Mouse (Mus musculus) CH12.LX (cell line): ENCODE results near the gene Kdm2b. TPM values are rescaled to one million over a fixed set of nuclear protein-coding genes. Genes with fewer than 3 reads are reported as not detected.

Source experiments
- DNase-seq: peaks from one replicate; pipeline ENCODE4 v3.0.0-alpha.2; 2013; ENCODE audit errors: extremely low read depth
- H3K27ac ChIP-seq: 2 replicates; pipeline ENCODE4 v1.5.1; 2012; ENCODE audit warnings: low read depth, mild to moderate bottlenecking, control low read depth, moderate library complexity; ENCODE audit not compliant: insufficient read depth
- H3K27me3 ChIP-seq: replicated peaks from 2 replicates; pipeline ENCODE3; 2012; ENCODE audit warnings: inconsistent platforms
- H3K36me3 ChIP-seq, 2 experiments: replicated peaks in 1 of 2; 2 replicates each; pipeline versions ENCODE3 to v1.6.1; 2012; ENCODE audit warnings: inconsistent platforms in 1 of 2, low read length in 1 of 2, mild to moderate bottlenecking in 1 of 2, mixed read lengths in 1 of 2, moderate library complexity in 1 of 2; ENCODE audit not compliant: control insufficient read depth in 1 of 2, insufficient read depth in 1 of 2
- H3K4me1 ChIP-seq, 2 experiments: 2 replicates each; pipeline ENCODE4 v1.6.1; 2012; ENCODE audit warnings: inconsistent platforms in 1 of 2, moderate library complexity in 1 of 2; ENCODE audit not compliant: insufficient read depth in 2 of 2, control insufficient read depth in 1 of 2
- H3K4me2 ChIP-seq: 2 replicates; pipeline ENCODE4 v1.6.1; 2012; ENCODE audit warnings: low read depth, mild to moderate bottlenecking, control low read depth; ENCODE audit not compliant: poor library complexity, insufficient read depth, severe bottlenecking
- H3K4me3 ChIP-seq, 3 experiments: fragments of 150-350 bp in 1 of 3; sonication (generic) in 1 of 3; replicated peaks in 1 of 3; 2 replicates each; pipeline versions ENCODE3 to v1.5.1; 2011 to 2012; ENCODE audit warnings: low read depth in 2 of 3, low read length in 2 of 3, mild to moderate bottlenecking in 2 of 3, moderate library complexity in 2 of 3, control low read depth in 1 of 3, improper control_type of control experiment in 1 of 3, inconsistent platforms in 1 of 3, mixed read lengths in 1 of 3; ENCODE audit not compliant: poor library complexity in 1 of 3
- H3K79me2 ChIP-seq: replicated peaks from 2 replicates; pipeline ENCODE4 v1.6.1; 2012; ENCODE audit warnings: mild to moderate bottlenecking, moderate library complexity; ENCODE audit not compliant: control insufficient read depth, poor library complexity, insufficient read depth, severe bottlenecking; ENCODE audit errors: extremely low read depth
- H3K9ac ChIP-seq: 2 replicates; pipeline ENCODE4 v1.6.1; 2012; ENCODE audit warnings: low read depth, mild to moderate bottlenecking, control low read depth, moderate library complexity; ENCODE audit not compliant: insufficient read depth
- H3K9me3 ChIP-seq: replicated peaks from 2 replicates; pipeline ENCODE3; 2012; ENCODE audit warnings: low read length, inconsistent platforms, mixed read lengths
- BHLHE40 ChIP-seq: IDR thresholded peaks from 2 replicates; pipeline ENCODE4 v1.6.1; 2011; ENCODE audit warnings: mild to moderate bottlenecking, low read depth, low read length, improper control_type of control experiment
- CHD1 ChIP-seq: IDR thresholded peaks from 2 replicates; pipeline ENCODE4 v1.6.1; 2012; ENCODE audit warnings: low read depth, low read length, improper control_type of control experiment, inconsistent platforms
- CHD2 ChIP-seq: IDR thresholded peaks from 2 replicates; pipeline ENCODE4 v1.6.1; 2011; ENCODE audit warnings: low read length, improper control_type of control experiment
- CTCF ChIP-seq, 2 experiments: IDR thresholded peaks in 1 of 2; conservative IDR thresholded peaks in 1 of 2; 2 replicates each; pipeline ENCODE4 v1.5.1; 2011 to 2012; ENCODE audit warnings: low read depth in 2 of 2, low read length in 2 of 2, improper control_type of control experiment in 1 of 2, inconsistent platforms in 1 of 2, mild to moderate bottlenecking in 1 of 2, moderate library complexity in 1 of 2
- E2F4 ChIP-seq: IDR thresholded peaks from 2 replicates; pipeline ENCODE4 v1.6.1; 2011; ENCODE audit warnings: low read depth, low read length, improper control_type of control experiment; ENCODE audit not compliant: insufficient replicate concordance
- ELF1 ChIP-seq: IDR thresholded peaks from 2 replicates; pipeline ENCODE4 v1.6.1; 2014; ENCODE audit warnings: low read depth, mild to moderate bottlenecking, inconsistent platforms, low read length, improper control_type of control experiment
- EP300 ChIP-seq: IDR thresholded peaks from 2 replicates; pipeline ENCODE4 v1.6.1; 2011; ENCODE audit warnings: low read length, improper control_type of control experiment
- ETS1 ChIP-seq: conservative IDR thresholded peaks from 2 replicates; pipeline ENCODE4 v1.6.1; 2012; ENCODE audit warnings: low read depth, mild to moderate bottlenecking, inconsistent platforms, low read length, improper control_type of control experiment, moderate library complexity
- GABPA ChIP-seq: IDR thresholded peaks from 2 replicates; pipeline ENCODE4 v1.6.1; 2012; ENCODE audit warnings: low read depth, low read length, improper control_type of control experiment, inconsistent platforms; ENCODE audit not compliant: insufficient replicate concordance
- HCFC1 ChIP-seq: IDR thresholded peaks from 2 replicates; pipeline ENCODE4 v1.6.1; 2012; ENCODE audit warnings: low read depth, mild to moderate bottlenecking, inconsistent platforms, low read length, improper control_type of control experiment
- IRF4 ChIP-seq: IDR thresholded peaks from 2 replicates; pipeline ENCODE4 v1.6.1; 2014; ENCODE audit warnings: low read depth, mild to moderate bottlenecking, inconsistent platforms, low read length, improper control_type of control experiment
- JUN ChIP-seq: IDR thresholded peaks from 2 replicates; pipeline ENCODE4 v1.6.1; 2011; ENCODE audit warnings: low read depth, mild to moderate bottlenecking, low read length, improper control_type of control experiment, moderate library complexity; ENCODE audit not compliant: insufficient read depth
- JUND ChIP-seq: conservative IDR thresholded peaks from 2 replicates; pipeline ENCODE4 v1.6.1; 2011; ENCODE audit warnings: low read depth, low read length, improper control_type of control experiment
- KAT2A ChIP-seq: IDR thresholded peaks from 2 replicates; pipeline ENCODE4 v1.6.1; 2012; ENCODE audit warnings: low read length, improper control_type of control experiment, inconsistent platforms; ENCODE audit not compliant: insufficient replicate concordance
- MAFK ChIP-seq: IDR thresholded peaks from 2 replicates; pipeline ENCODE4 v1.6.1; 2011; ENCODE audit warnings: low read length, improper control_type of control experiment; ENCODE audit not compliant: insufficient replicate concordance
- MAX ChIP-seq: IDR thresholded peaks from 2 replicates; pipeline ENCODE4 v1.6.1; 2011; ENCODE audit warnings: low read length, improper control_type of control experiment
- MAZ ChIP-seq: IDR thresholded peaks from 2 replicates; pipeline ENCODE4 v1.6.1; 2012; ENCODE audit warnings: low read depth, mild to moderate bottlenecking, inconsistent platforms, low read length, improper control_type of control experiment, moderate library complexity
- MEF2A ChIP-seq: IDR thresholded peaks from 2 replicates; pipeline ENCODE4 v1.6.1; 2014; ENCODE audit warnings: low read depth, mild to moderate bottlenecking, inconsistent platforms, low read length, improper control_type of control experiment, borderline replicate concordance
- MXI1 ChIP-seq: IDR thresholded peaks from 2 replicates; pipeline ENCODE4 v1.6.1; 2011; ENCODE audit warnings: mild to moderate bottlenecking, low read depth, low read length, improper control_type of control experiment
- MYC ChIP-seq: IDR thresholded peaks from 2 replicates; pipeline ENCODE4 v1.6.1; 2011; ENCODE audit warnings: low read depth, mild to moderate bottlenecking, improper control_type of control experiment, low read length
- NELFE ChIP-seq: IDR thresholded peaks from 2 replicates; pipeline ENCODE4 v1.6.1; 2011; ENCODE audit warnings: low read depth, low read length, improper control_type of control experiment
- NRF1 ChIP-seq: IDR thresholded peaks from 2 replicates; pipeline ENCODE4 v1.6.1; 2014; ENCODE audit warnings: low read depth, mild to moderate bottlenecking, inconsistent platforms, low read length, improper control_type of control experiment, moderate library complexity
- PAX5 ChIP-seq: IDR thresholded peaks from 2 replicates; pipeline ENCODE4 v1.6.1; 2012; ENCODE audit warnings: low read length, inconsistent platforms, mixed read lengths
- POLR2A ChIP-seq: IDR thresholded peaks from 2 replicates; pipeline ENCODE4 v1.6.1; 2011; ENCODE audit warnings: low read depth, mild to moderate bottlenecking, improper control_type of control experiment, low read length
- RAD21 ChIP-seq: IDR thresholded peaks from 2 replicates; pipeline ENCODE4 v1.6.1; 2011; ENCODE audit warnings: low read depth, mild to moderate bottlenecking, low read length, improper control_type of control experiment, moderate library complexity
- RCOR1 ChIP-seq: conservative IDR thresholded peaks from 2 replicates; pipeline ENCODE4 v1.6.1; 2012; ENCODE audit warnings: low read depth, mild to moderate bottlenecking, inconsistent platforms, low read length, improper control_type of control experiment
- SIN3A ChIP-seq: IDR thresholded peaks from 2 replicates; pipeline ENCODE4 v1.6.1; 2012; ENCODE audit warnings: low read length, improper control_type of control experiment, inconsistent platforms
- SMC3 ChIP-seq: IDR thresholded peaks from 2 replicates; pipeline ENCODE4 v1.6.1; 2011; ENCODE audit warnings: low read depth, low read length, improper control_type of control experiment
- TBP ChIP-seq: conservative IDR thresholded peaks from 2 replicates; pipeline ENCODE4 v1.6.1; 2011; ENCODE audit warnings: low read depth, low read length, improper control_type of control experiment
- TCF12 ChIP-seq: IDR thresholded peaks from 2 replicates; pipeline ENCODE4 v1.6.1; 2014; ENCODE audit warnings: low read depth, mild to moderate bottlenecking, inconsistent platforms, low read length, improper control_type of control experiment
- UBTF ChIP-seq: IDR thresholded peaks from 2 replicates; pipeline ENCODE4 v1.6.1; 2012; ENCODE audit warnings: low read depth, mild to moderate bottlenecking, inconsistent platforms, low read length, improper control_type of control experiment, moderate library complexity
- USF1 ChIP-seq: IDR thresholded peaks from 2 replicates; pipeline ENCODE4 v1.6.1; 2014; ENCODE audit warnings: low read depth, mild to moderate bottlenecking, inconsistent platforms, low read length, improper control_type of control experiment
- USF2 ChIP-seq: conservative IDR thresholded peaks from 2 replicates; pipeline ENCODE4 v1.6.1; 2011; ENCODE audit warnings: low read depth, low read length, improper control_type of control experiment
- ZC3H11A ChIP-seq: IDR thresholded peaks from 2 replicates; pipeline ENCODE4 v1.6.1; 2012; ENCODE audit warnings: low read depth, mild to moderate bottlenecking, inconsistent platforms, low read length, improper control_type of control experiment
- ZKSCAN1 ChIP-seq: IDR thresholded peaks from 2 replicates; pipeline ENCODE4 v1.6.1; 2012; ENCODE audit warnings: low read depth, inconsistent platforms, low read length, improper control_type of control experiment, borderline replicate concordance
- ZMIZ1 ChIP-seq: IDR thresholded peaks from 2 replicates; pipeline ENCODE4 v1.6.1; 2012; ENCODE audit warnings: low read depth, mild to moderate bottlenecking, inconsistent platforms, low read length, improper control_type of control experiment
- ZNF384 ChIP-seq: IDR thresholded peaks from 2 replicates; pipeline ENCODE4 v1.6.1; 2012; ENCODE audit warnings: low read depth, low read length, improper control_type of control experiment, inconsistent platforms
- dilution Hi-C: fragments of 300-500 bp; cut with MboI; formaldehyde crosslinking; loops from 2 replicates; pipeline ENCODE4 v1.14.3; 2020; ENCODE audit warnings: low sequenced_read_pairs; ENCODE audit not compliant: extremely low pct_unique_long_range_greater_than_20kb, extremely low pct_ligation_motif_present
- in situ Hi-C: fragments of 300-500 bp; cut with MboI; formaldehyde crosslinking; loops from 3 replicates; pipeline ENCODE4 v1.14.3; 2019; ENCODE audit warnings: low sequenced_read_pairs, low pct_ligation_motif_present, low pct_unique_long_range_greater_than_20kb, mixed read lengths
- polyA plus RNA-seq: library from polyadenylated mRNA; unstranded; fragments of >175 nt; gene quantifications from 2 replicates; pipeline ENCODE4 v1.2.1, GENCODE M21; 2012; ENCODE audit warnings: low read depth; ENCODE audit not compliant: insufficient read length
- total RNA-seq, 2 experiments: library from RNA; depleted of rRNA; stranded (reverse); fragments of 300-350 nt in 1 of 2; fragments of >200 nt in 1 of 2; gene quantifications; 2 replicates each; pipeline ENCODE4 v1.2.3; 2012 to 2014

Kdm2b gene
- total and polyA plus RNA-seq, 3 experiments: 69.3 to 138 (median 80.1) TPM

DNA sequence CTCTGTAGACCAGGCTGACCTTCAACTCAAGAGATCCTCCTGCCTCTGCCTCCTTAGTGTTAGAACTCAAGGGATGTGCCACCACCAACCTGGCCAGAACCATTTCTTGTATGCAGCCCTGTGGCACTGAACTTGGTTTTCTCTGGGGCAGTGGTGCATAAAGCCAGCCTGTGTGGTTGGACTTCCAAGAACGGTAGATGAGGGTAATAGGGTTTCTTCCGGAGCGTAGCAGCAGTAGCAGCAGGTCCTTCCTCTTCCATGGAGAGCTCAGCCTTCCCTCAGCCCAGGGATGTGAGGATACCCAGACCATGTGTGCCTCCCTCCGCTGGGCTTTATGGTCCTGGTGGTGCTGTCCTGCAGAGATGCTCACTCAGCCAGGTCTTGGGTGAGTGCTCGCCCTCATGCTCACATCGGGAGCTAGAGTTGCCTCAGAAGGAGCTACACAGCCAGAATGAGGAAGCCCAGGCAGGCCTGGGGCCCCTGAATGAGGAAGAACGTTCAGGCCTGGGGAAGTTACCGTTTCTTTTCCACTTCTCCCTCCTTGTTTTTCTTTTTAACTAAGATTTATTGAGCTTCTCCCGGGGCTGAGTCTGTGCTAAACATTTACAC is 35.4 kb upstream of the Kdm2b start:
- Histone ChIP-seq H3K27ac (peak overlapping the region; percentile 94), H3K27me3 (no peaks in the 10 kb centered on the region), H3K4me2 (peak overlapping the region; percentile 50), H3K79me2 (no peaks in the 10 kb centered on the region), H3K9me3 (no peaks in the 10 kb centered on the region), H3K4me1 (peaks cover 14 to 40% of the 10 kb centered on the region in 2 experiments), H3K9ac (0 out of 2 replicates have a peak overlapping the region, but pooled peaks have one; percentile 13), H3K36me3 (peaks cover 12 to 41% of the 10 kb centered on the region in 2 experiments), H3K4me3 (peak overlapping the region in 2 of 3 experiments; percentile 15 to 20)
- dilution Hi-C loops (no loop called here), in situ Hi-C loops (no loop called here)
- peak; percentile 82 for DNase-seq
- TF ChIP-seq E2F4 (no peak), GABPA (no peak), CHD1 (0 out of 2 replicates have a peak, but pooled peaks have one; percentile 33), NELFE (peak; percentile 63; the same call in 1 of the 2 replicates), MEF2A (peak; percentile 42; the same call in 1 of the 2 replicates), POLR2A (peak; percentile 22; the same call in 1 of the 2 replicates), ZC3H11A (no peak), IRF4 (peak; percentile 63), USF2 (no peak), ZKSCAN1 (no peak), MXI1 (0 out of 2 replicates have a peak, but pooled peaks have one; percentile 40), KAT2A (0 out of 2 replicates have a peak, but pooled peaks have one; percentile 42), PAX5 (no peak), MAZ (0 out of 2 replicates have a peak, but pooled peaks have one; percentile 53), RCOR1 (0 out of 2 replicates have a peak, but pooled peaks have one; percentile 22), RAD21 (no peak), ETS1 (peak; percentile 33; the same call in 1 of the 2 replicates), MYC (0 out of 2 replicates have a peak, but pooled peaks have one; percentile 42), SMC3 (no peak), TBP (peak; percentile 87; the same call in 1 of the 2 replicates), HCFC1 (no peak; the same call in 1 of the 2 replicates), SIN3A (peak; percentile 51; the same call in 1 of the 2 replicates), JUN (no peak), MAFK (peak; percentile 10; the same call in 1 of the 2 replicates), UBTF (no peak; the same call in 1 of the 2 replicates), MAX (peak; percentile 71), NRF1 (no peak), USF1 (no peak), BHLHE40 (0 out of 2 replicates have a peak, but pooled peaks have one; percentile 22), ZNF384 (peak; percentile 20; the same call in 1 of the 2 replicates), CHD2 (peak; percentile 50; the same call in 1 of the 2 replicates), EP300 (peak; percentile 85), ZMIZ1 (0 out of 2 replicates have a peak, but pooled peaks have one; percentile 41), JUND (0 out of 2 replicates have a peak, but pooled peaks have one; percentile 24), TCF12 (peak; percentile 31; the same call in 1 of the 2 replicates), CTCF (conservative IDR thresholded peaks at IDR 0.05 in 1 of 2, IDR thresholded peaks at IDR 0.05 in 1 of 2; ENCODE audit: low read depth in 2 of 2, low read length in 2 of 2) (no peak), ELF1 (peak; percentile 84)
